Mouse (Mus musculus): ENCODE measurements around the gene Zfp64.

The Zfp64 gene

GRCm38 (mm10) chr2:168948506-168948905 is 6.9 kb downstream of the Zfp64 start:
- WGBS = 62% methylated on average over 6 of the region's 6 CpGs

GRCm38 (mm10) chr2:168947663-168948062 is 7.7 kb downstream of the Zfp64 start:
- 95% methylated on average over 1 of the region's 1 CpGs for WGBS

- 77% methylated on average over 4 of the region's 4 CpGs for WGBS
Measured at GRCm38 (mm10) chr2:168944011-168944410, 11.4 kb downstream of the Zfp64 start.

DNA sequence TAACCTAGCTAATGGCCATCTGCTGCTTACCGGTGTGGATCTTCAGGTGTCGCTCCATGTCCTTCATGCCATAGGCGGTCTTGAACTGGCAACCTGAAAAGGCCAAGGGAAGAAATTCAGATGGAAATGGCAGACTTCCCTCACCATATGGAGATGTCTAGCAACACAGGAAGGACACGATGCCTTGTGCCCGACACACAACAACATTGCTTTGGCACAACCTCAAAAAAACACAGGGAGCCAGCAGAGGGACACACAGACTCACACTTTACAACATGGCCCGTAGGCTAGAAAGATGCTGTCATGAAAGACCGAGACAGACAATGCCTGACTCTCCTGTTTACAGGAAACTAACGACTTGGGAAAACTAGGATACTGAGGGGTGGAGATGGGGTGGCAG is 15.4 kb downstream of the Zfp64 start:
- 80% methylated on average over 8 of the region's 8 CpGs for WGBS

DNA sequence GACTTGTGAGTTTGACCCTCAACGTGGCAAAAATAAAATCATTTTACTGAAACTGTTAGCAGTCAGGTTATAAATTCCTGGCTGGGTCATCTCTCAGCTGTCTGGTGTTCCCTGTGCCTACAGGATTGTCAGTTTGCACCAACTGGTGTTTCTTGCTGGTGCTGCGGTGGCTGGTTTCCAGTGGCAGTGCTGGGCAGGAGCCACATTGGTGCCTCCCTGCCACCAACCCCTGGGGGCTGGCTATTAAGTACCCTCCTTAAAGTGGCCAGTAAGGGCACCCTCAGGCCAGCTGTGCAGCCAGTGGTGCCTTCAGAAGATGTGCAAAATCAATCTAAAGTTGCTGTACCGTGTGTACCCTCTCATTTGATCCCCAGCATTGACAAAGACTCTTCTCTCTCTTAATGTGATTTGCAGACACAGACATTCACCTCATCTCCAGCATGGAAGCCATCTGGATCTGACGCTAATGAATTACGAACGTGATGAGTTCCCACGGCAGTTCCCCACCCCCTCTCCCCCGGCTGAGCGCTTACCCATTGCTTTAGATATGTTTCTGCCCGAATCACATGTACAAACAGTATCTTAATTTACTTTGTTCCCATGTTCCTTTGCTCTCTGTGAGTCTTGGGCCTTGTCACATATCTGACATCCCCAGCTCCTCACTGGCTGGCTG is 16.0 kb downstream of the Zfp64 start:
- 71% methylated on average over 10 of the region's 10 CpGs for WGBS

GRCm38 (mm10) chr2:168936896-168937295 is 18.5 kb downstream of the Zfp64 start:
- 94% methylated on average over 6 of the region's 6 CpGs for WGBS

DNA sequence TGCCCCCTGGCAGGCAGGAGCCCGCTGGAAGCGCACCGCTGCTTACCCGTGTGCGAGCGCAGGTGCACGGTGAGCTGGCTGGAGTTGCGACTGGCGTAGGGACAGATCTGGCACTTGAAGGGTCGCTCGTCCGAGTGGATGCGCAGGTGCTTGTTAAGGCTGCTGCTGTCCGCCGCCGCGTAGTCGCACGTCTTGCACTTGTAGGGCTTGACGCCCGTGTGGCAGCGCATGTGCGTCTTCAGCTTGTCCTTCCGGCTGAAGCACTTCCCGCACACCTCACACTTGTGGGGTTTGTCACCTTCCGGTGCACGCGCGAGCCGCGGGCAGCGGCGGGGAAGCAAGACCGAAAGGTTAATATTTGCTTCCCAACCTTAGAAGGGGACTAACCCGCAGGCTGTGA is 20.2 kb downstream of the Zfp64 start:
- WGBS = 93% methylated on average over 35 of the region's 35 CpGs

GRCm38 (mm10) chr2:168931686-168932085 is 23.7 kb downstream of the Zfp64 start:
- 61% methylated on average over 14 of the region's 14 CpGs for WGBS

- 14% methylated on average over 10 of the region's 10 CpGs for WGBS
Measured at GRCm38 (mm10) chr2:168929691-168930090, 25.7 kb downstream of the Zfp64 start.

DNA sequence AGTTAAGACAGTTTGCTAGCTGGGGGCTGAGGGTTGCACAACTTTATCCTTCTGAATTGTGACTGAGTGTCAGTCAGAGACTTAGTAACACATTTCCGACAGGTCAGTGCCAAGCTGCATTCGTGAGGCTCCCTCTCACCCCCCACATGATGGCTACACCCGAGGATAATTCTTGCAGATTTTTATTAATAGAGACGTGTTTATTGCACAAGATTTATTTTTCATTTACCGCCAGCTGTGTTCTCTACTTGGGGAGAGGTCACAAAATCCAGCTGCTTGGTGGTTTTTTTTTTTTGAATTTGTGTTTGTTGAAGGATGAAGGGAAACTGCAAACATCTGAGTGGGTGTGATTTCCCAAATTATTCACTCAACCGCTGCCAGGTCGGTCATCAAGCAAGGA is 28.0 kb downstream of the Zfp64 start:
- 89% methylated on average over 7 of the region's 7 CpGs for WGBS

DNA sequence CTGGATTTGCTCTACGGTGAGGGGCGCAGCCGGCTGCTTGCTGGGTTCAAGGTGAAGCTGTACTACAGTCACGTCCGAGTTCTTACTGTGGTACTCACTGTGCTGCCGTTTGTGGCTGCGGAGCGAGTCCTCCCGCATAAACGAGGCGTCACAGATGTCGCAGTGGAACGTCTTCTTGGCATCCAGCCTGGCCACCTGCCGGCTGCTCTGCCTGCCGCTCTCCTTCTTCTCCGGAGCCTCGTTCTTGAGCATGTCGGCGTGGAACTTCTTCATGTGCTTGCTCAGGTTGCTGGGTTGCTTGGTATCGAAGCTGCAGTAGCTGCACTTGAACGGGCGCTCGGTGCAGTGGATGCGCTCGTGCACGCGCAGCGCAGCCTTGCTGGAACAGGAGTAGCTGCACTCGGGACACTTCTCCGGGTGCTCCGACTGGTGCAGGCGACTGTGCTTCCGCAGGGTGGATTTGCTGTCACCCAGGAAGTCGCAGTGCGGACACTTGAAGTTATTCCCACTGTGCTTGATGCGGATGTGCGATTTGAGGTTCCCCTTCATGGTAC is 29.1 kb downstream of the Zfp64 start:
- 58% methylated on average over 37 of the region's 37 CpGs for WGBS

- WGBS = 9% methylated on average over 9 of the region's 9 CpGs
Measured at GRCm38 (mm10) chr2:168923706-168924105, 31.7 kb downstream of the Zfp64 start.

DNA sequence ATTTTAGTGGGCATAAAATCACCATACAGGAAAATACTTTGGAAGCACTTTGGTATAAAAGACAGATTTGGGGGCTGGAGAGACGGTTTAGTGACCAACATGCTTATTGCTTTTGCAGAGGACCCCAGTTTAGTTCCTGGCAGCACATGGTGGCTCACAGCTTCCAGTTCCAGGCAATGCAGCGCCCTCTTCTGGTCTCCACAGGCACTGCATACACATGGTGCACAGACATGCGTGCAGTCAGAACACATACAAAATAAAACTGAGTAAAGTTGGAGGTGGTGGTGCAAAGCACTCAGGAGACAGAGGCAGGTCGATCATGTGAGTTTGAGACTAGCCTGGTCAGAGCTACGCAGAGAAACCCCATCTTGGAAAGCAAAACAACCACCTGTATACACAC is 32.9 kb downstream of the Zfp64 start:
- WGBS = 89% methylated on average over 5 of the region's 5 CpGs

DNA sequence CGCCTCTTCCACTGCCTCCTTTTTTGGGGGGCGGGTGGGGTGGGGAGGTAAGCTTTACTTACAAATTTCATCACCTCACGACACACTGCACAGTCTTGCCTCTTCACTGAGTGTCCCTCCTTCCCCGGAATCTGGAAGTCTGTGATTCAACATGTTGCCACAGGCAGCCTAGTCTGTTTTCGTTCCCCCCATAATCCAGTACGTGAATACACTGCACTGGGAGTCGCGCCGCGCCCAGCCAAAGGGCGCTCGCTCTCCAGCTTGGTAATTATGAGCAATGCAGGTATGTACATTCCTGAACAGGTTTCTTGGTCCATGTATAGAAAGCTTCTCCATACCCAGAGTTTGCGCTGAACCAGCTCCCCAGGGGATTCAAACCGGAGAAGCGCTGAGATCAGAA is 35.4 kb downstream of the Zfp64 start:
- WGBS = 79% methylated on average over 15 of the region's 15 CpGs

DNA sequence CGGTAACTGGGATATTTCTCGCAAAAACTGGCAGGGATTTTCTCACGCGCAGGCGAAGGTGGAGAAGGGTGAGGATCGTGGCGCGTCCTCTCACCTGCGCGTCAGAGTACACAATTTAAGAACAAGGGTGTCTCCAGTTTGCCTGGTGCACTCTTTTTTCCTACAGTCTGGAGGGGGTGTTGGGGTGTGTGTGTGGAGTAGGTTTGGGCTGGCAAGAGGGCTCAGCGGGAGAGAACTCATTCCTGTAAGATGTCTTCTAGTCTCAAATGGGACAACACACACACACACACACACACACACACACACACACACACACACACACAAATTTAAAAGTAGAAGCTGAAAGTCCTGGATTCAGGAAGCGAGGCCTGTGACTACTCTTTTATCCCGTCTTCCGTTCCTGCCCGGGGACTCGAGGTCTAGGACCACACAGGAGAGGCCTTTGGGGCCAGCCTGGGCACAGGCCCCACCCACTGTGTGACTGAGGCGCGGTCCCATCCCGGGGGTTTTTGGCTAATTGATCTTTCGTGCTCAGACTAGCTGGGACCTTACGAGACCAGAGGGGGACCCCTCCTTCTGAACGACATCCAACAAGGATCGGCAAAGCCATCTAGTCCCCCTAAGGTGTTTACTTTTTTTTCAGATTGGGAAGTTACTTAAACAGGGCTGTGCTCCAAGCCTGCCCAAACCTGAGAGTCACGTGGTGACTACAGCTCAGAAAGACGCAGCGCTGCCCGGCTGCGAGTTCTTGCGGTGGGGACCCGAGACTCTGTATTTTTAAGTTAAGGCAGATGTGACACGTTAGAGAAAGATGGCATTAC is 42.3 kb downstream of the Zfp64 start:
- 7% methylated on average over 31 of the region's 31 CpGs for WGBS

- WGBS = under 1% methylated on average over 70 of the region's 70 CpGs
Measured at GRCm38 (mm10) chr2:168912051-168912891, 43.1 kb downstream of the Zfp64 start.

DNA sequence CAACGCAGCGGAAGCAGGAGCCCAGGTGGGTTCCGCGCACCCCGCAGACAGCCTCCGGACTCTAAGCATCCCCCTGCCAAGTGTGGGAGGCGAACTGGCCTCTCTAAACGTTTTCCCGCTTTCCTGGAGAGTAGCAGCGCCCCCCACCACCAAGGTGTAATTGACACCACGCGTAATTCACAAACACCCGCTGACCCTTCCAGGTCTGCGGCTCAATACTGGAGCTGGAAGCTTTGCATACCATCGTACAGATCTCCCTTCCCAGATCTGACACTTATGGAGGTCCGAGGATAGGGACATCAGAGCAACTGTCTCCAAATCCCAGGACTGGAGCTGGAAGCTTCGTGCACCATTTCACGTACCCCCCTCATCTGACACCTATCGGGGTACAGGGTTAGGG is 43.9 kb downstream of the Zfp64 start:
- WGBS = 4% methylated on average over 19 of the region's 19 CpGs

DNA sequence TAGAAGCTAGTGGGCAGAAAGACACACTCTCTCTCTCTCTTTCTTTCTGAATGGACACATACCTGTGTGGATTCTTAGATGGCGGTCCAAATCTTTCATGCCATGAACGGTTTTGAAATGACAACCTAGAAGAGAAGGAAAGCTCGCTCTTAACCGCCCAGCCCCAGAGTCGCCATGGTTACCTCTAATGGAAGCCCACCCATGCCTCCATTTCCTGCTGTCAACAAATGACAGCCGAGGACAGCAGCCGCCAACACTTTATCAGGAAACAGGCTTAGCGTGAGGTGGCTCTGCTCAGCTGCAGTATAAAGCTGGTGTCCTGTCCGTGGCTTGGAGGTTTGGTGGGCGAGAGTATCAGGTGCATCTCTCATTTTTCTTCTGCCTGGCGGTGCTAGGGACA is 49.4 kb downstream of the Zfp64 start:
- WGBS = 67% methylated on average over 11 of the region's 11 CpGs

DNA sequence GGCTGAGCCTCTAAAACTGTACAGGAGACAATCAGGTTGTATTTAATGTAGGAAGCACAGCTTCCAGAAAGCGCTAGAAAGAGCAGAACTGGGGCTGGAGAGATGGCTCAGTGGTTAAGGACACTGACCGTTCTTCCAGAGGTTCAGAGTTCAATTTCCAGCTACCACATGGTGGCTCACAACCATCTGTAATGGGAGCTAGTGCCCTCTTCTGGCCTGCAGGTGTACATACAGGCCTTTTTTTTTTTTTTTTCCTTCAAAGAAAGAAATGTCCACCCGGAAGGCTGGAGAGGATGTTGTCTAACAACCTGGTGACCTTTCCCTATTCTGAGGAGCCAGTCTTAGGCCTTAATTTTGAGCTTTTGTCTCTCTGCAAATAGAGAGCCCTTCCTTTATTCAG is 50.5 kb downstream of the Zfp64 start:
- WGBS = 78% methylated on average over 3 of the region's 3 CpGs

DNA sequence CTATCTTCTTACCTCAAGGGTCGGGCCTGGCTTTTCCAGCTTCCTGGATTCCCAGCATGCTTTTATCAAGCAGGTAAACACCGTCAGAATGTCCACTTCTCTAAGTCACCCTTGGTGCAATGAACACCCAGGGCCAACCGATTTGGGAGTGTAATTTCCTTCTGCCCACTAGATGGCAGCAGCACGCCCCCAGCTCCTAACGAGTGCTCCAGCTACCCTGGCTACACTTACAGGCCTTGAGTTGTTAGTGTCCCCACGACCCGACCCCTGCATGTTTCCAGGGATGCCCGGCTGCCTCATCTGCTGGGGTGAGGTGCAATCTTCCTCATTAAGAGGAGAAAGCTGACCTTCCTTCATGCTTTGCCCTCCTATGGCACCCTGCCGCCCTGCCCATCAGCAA is 51.2 kb downstream of the Zfp64 start:
- 23% methylated on average over 9 of the region's 9 CpGs for WGBS

- 27% methylated on average over 8 of the region's 8 CpGs for WGBS
Measured at GRCm38 (mm10) chr2:168902634-168903033, 52.8 kb downstream of the Zfp64 start.

DNA sequence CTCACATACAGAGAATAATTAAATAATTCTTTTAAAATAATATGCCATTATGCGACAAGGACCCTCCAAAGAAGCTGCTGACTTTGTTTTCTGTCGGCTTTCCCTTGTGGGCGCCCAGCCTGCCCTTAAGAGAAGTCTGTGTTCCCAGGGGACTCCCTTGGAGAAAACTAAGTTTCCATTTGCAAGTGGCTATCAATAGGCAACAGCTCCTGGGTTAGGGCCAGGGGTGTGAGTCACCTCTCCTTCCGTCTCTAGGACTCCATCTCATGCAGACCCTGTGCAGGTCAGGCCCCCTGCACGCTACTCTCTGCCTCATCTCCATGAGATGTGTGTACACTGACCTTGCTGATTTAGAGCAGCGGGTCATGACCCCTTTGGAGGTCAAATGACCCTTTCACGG is 57.5 kb downstream of the Zfp64 start:
- 81% methylated on average over 7 of the region's 7 CpGs for WGBS
